Mouse (Mus musculus) MN1 (cell line): ENCODE data around the gene Bloc1s1.

Source experiments
- DNase-seq: peaks from one replicate; pipeline ENCODE4 v3.0.0-alpha.2; 2016; ENCODE audit warnings: low spot score

Gene Bloc1s1

DNA sequence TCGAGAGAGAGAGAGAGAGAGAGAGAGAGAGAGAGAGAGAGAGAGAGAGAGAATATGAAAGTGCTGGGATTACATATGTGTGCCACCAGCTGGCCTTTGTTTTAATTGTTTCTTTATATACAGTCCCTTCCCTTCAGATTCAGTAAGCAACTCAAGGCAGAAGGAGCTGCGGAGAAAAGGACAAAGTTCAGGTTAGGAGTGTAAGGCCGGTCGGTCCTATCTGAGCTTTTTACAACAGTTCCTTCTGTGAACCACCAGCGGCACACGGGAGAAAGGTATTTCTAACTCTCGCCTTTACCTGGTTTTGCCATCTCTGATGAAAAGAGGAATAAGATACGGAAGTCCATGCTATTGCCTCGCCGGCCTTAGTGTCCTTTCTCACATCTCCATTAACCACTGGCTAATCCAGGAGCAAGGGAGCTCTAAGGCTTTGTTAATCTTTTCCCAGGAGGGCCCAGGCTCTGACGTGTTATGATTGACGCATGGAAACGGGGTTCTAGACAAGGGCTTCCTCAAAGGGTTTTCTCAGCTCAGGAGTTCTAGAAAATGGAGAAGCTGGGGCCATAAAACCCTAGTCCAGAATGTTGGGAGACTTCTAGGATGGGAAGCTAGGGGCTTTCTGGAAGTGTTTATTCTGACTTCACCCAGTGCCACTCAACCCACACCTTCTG is 14.9 kb downstream of the Bloc1s1 start:
- DNase-seq: peak; percentile 73

DNA sequence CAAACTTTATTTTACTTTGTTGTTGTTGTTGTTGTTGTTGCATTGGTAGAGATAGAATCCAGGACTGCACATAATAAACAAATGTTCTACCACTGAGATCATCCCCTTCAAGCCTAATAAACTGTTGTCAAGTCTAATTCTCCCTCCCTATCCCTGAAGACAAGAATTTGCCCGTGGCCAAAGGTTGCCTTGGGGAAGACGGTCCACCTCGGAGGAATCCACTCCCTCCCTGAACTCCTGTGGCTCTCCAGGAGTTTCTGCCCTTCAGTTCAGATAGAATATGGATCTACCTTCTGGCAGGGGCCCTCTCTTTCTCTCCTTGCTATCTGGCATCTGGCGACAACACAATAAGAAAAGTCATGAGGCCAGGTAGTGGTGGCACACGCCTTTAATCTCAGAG is 19.0 kb downstream of the Bloc1s1 start:
- no peak for DNase-seq

DNA sequence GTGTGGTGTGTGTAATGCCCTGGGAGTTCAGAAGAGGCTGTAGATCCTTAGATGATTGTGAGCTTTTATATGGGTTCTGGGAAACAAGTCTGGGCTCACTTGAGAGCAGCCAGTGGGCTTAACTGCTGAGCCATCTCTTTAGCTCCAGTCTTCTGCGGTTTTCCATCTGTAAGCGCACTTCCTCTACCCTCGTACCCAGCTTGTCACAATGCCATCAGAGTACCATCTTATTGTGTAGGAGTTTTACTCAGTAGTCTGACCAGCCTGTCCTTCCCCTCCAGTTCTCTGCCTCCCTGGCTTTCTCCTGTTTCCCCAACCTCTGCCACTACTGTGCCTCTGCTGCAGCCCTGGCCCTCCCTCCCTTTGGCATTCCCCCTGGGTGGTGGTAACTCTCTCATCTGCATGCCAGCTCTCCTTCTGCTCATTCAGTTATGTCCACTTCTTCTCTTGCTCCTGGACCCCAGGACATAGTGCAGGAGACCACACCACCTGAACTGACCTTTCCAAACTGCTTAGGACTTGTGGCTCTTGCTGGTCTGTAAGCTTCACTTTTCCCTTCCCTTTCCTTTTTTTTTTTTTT is 21.3 kb downstream of the Bloc1s1 start:
- DNase-seq: no peak

- DNase-seq: no peak
Measured at GRCm38 (mm10) chr10:128901409-128901808, 22.4 kb downstream of the Bloc1s1 start.

DNA sequence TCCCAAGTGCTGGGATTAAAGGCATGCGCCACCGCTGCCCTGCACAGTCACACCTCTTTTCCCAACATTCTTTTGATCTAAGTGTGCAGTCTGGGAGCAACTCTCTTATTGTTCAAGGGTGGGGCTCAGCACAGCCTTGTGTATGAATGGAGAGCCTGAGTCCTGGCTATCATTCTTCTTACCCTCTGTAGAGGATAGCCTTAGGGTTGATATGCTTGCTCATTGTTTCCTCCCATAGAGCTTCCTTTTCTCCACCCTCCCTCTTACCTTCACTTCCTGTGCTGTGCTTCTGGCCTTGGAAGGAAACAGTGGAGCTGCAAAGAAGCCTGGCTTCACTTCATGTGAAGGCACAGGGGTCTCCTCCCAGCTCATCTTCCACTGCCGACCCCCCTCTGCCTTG is 23.1 kb downstream of the Bloc1s1 start, which contains the start of gene Cd63:
Gene Cd63, plus strand, starts transcription at position 292 of the 400 bp plus-strand sequence.
- no peak for DNase-seq

GRCm38 (mm10) chr10:128899759-128900490 is 23.9 kb downstream of the Bloc1s1 start:
- DNase-seq: no peak

DNA sequence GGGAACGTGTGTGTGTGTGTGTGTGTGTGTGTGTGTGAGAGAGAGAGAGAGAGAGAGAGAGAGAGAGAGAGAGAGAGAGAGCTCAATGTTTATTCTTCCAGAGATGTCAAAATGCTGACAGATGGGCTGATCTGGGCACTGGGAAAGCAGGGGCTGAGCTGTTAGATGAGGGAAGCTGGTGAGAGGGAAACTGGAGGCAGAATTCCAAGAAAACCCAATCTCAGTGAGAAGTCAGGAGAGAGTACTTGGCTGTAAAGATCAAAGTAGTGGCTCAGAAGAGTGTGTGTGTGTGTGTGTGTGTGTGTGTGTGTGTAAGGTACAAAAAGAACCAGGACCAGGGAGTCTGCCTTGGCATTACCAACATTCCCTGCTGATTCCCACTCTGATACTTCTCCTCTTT is 26.3 kb downstream of the Bloc1s1 start:
- no peak for DNase-seq

DNA sequence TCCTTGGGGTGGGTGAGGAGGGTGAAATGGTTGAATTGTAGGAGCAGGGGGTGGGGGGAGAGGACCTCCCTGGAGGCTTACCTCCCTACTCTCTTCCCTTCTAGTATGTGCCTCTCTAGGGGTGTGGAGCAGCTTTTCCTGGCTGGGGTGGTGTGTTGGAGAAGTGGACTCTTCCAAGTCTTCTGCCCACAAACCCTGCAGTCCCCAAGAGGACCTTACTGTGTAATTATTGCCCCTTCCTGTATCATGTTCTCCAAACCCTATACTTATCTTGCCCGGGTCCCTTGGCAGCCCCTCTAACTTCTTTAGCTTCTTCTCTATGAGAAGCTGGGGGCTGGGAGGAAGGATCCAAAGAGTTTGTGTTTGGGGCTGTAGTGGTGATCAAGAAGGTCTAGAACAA is 27.0 kb downstream of the Bloc1s1 start:
- DNase-seq: no peak

DNA sequence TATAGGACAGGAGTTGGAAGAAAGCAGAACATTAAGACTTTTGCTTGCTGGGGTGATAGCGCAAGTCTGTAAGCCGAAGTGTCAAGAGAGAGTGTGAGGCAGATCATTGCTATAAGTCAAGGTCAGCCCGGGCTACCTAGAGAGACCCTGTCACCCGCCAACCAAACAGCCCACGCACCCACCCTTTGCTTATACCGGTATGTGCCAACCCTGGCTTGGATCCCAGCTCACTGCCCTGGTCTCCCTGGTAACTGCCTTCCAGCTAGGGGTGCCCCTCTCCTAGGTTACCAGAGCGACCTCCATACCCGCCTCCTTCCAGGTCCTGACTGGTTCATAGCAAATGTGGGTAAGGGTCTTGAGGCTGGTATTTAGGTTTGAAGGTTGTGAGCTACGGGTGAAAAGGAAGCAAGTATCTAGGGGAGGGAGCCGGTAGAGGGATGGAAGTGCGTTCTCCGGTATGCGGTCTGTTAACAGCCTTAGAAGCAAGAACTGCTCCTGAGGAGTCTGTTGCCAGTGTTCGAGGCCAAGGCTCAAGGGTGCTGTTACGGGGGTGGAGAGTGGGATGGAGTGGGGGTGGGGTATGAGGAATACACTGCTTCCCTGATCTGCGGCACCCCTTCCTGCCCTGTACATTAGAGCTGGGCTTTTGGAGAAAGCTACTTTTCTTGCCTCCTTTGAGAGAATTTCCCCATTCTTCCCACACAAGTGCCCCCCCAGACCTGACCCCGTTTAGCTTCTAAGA is 27.7 kb downstream of the Bloc1s1 start:
- peak; percentile 46 for DNase-seq

DNA sequence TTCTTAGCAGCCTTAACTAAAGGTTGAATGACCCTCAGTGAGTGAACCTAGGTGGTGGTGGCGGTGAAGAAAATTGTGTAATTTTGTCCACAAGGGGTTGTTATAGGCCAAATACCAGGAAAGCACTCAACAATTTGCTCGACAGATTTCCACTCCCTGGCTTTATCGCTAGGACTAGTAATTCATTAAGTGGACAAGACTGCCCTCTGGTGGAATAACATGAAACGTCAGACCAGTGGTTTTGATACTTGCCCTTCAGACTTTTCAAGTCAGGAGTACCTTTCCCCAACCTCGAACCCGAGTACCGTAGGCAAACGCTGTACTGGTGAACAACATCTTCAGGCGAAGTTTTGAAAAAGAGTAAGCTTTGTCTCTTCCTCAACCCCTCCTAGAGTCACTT is 28.4 kb downstream of the Bloc1s1 start:
- peak; percentile 98 for DNase-seq

GRCm38 (mm10) chr10:128892246-128892645 is 31.6 kb downstream of the Bloc1s1 start:
- DNase-seq: no peak

GRCm38 (mm10) chr10:128891296-128892094 is 32.3 kb downstream of the Bloc1s1 start, which contains the start of gene Gdf11:
Gene Gdf11, minus strand, starts transcription at chr10:128891718.
- peak; percentile 94 for DNase-seq

DNA sequence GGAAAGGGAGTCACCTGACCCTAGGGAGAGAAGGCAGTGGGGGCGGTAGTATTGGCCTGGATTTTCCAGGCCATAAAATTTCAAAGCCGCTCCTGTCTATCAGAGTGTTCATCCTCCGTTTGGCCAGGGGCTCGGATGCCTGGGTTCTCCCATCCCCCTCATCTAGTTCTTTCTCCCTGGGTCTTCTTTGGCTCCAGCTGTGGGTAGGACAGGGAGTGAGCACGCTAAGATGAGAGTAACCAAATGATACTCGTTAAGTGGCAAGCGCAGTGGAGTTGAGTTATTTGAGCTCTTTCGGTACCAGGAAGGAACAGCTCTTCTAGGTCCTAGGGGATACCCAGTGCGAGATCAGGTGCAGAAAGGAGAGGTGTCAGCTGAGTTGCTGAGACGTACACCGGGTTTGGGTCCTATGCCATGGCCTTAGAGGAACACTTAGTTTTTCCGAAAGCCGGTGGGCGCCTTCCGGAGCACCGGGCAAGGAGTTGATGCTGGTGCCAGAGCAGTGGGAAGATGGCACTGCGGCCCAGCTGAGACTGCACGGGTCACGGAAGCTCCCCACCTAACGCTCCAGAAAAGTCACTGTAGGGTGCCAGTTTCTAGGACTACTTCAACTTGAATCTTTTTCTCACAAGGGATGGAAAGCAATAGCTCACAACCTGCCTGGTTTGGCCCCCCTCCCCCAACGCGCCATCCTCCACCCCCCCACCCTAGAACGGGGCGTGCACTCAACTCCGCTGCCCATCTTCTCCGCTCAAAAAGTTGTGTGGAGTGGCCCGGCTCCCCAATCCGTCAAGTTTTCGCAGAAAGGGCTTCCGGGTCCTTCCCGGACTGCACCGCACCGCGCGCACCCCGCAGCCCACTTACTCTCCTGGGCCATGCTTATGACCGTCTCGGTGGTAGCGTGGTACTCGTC is 33.2 kb downstream of the Bloc1s1 start:
- DNase-seq: peak; percentile 58

DNA sequence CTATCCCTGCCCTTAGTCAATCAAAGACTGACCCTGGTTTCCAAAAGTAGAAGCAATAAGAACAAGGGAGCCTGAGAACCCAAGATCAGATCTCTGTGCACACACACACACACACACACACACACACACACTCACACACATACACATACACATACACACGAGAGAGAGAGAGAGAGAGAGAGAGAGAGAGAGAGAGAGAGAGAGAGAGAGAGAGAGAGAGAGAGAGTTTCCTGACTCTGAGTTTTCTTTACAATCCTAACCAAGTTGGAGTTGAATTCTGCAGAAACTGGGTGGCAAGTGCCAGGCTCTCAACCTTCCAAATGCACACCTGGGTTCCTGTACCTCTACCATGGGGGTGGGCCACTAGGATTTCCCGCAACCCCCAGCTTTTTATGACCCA is 34.0 kb downstream of the Bloc1s1 start:
- no peak for DNase-seq

GRCm38 (mm10) chr10:128888941-128889827 is 34.7 kb downstream of the Bloc1s1 start:
- DNase-seq: peak; percentile 78

DNA sequence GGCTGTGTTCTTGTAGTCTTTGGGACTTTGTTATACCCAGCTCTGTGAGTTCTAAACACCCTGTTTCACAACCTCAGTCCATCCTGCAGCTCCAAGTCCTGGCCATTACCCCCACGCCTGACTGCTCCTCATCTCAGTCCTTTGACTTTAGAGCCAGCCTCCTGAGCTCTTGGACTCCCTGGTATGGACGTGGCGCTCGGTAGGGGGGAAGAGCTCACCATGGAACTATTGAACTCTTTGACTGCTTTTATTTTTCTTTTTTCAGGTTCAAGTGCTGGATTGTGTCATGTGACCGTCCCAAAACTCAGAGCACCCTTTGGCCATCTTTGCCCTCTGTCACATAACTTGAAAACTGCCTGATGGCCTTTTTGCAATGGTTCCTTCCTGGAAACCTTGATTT is 41.8 kb downstream of the Bloc1s1 start:
- DNase-seq: no peak

- no peak for DNase-seq
Measured at GRCm38 (mm10) chr10:128878811-128879210, 45.0 kb downstream of the Bloc1s1 start.

DNA sequence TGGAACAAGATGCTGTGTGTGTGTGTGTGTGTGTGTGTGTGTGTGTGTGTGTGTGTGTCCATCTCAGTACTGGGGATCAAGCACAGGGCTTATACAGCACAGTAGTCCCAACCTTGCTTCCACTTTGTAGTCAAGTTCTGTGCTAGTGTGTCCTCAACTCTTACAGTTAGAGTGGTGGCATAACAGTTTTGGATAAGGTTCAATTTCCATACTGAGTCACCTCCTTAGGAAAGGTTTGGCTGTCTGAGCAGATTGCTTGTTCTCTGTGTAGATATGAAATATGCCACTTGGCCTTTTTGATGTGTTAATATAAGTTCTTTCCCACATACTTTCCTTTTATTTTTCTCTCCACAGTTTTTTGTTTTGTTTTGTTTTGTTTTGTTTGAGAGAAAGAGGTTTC is 45.5 kb downstream of the Bloc1s1 start:
- no peak for DNase-seq

- DNase-seq: no peak
Measured at GRCm38 (mm10) chr10:128870341-128870740, 53.5 kb downstream of the Bloc1s1 start.
